9 mouse cellular contexts compared by ENCODE assay signal in the genomic region with DNA sequence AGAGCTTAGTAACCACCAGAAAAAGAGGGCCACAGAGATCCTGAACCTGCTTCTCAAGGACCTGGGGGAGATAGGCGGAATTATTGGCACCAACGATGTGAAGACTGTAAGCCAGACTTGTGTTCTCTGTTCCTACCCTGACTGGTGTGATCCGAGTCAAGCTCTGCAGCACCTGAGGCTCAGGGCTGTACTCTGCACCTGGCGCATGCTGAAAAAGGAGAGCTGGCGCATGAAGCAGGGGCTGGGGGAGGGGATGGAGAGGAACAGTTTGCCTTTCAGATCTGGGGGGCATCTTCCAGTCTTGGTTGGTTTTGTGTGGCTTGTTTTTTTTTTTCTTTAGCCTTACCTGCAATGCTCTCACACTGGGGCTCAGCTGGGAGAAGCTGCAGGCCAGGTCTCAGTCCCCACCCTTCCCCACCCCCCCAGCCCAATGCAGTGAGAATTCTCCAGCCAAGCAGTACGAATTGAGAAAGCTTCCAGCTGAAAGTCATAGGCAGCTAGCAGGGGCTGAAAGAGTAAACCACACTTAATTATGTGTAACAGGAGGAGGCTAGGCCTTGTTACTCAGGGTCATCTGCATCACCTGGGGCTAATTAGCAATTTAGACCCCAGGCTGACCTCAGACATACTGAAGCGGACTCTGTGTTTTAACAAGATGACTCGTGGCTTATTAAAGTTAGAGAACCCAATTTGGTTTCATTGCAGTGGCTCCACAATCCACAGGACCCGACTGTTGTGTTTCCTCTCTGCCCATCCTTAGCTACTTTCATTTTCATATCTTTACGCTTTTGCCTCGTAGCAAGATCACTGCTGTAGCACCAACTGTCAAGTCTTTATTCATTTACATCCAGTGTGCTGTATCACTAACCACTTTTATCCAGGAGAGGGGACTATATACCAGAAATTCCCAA. TPM values are rescaled to one million over a fixed set of nuclear protein-coding genes. Genes with fewer than 3 reads are reported as not detected.
A peak's percentile ranks its signal among the peaks of the same experiment; 100 is the strongest.
DNase-seq lines count a peak whose midpoint lies in the region; ATAC-seq and TF ChIP-seq lines count a peak whose summit lies in the region.
"Had no signal": no experiment of that assay in that cellular context is flagged by ENCODE, and none has a peak within 500 bp of the region (broad histone marks: within the 10 kb centered on the region; RNA-seq: fewer than 3 reads in every experiment).

No protein-coding gene starts in this region.

- TF ChIP-seq POLR2A in thymus, adult 2 months (IDR thresholded peaks at IDR 0.05; ENCODE audit: control insufficient read depth, extremely low read depth, insufficient read depth, low read length, poor library complexity): no peak
- TF ChIP-seq POLR2A in heart, adult 2 months (IDR thresholded peaks at IDR 0.05; ENCODE audit: insufficient read depth, low read depth, low read length): no peak

- H3K4me2 ChIP-seq in heart, embryonic 12.5 days: no peak overlapping the region
- peak overlapping the region; percentile 41 for H3K4me2 ChIP-seq in limb, embryonic 15.5 days

- intact Hi-C loops in heart, adult 2 months (cut with DNase I): loop anchor here (5.0 kb wide), 1 partner anchor 826 kb away; no protein-coding TSS in a partner anchor

- H3K4me1 ChIP-seq in heart, embryonic 12.5 days (replicated peaks): peaks cover 20% of the 10 kb centered on the region
- H3K4me1 ChIP-seq in thymus, adult 2 months (replicated peaks; ENCODE audit: control insufficient read depth, insufficient read depth, low read length): peaks cover 36% of the 10 kb centered on the region
- peaks cover 16% of the 10 kb centered on the region for H3K4me1 ChIP-seq in limb, embryonic 15.5 days
- H3K4me1 ChIP-seq in heart, adult 2 months (ENCODE audit: control insufficient read depth, insufficient read depth, low read length): no peaks in the 10 kb centered on the region; the same call in 1 of the 2 replicates

- H3K79me2 ChIP-seq in heart, adult 2 months (replicated peaks; ENCODE audit: control insufficient read depth, insufficient read depth, low read length): no peaks in the 10 kb centered on the region

- no peaks in the 10 kb centered on the region for H3K9me3 ChIP-seq in heart, embryonic 12.5 days (replicated peaks)
- no peaks in the 10 kb centered on the region for H3K9me3 ChIP-seq in limb, embryonic 15.5 days

- no peak overlapping the region for H3K27ac ChIP-seq in heart, embryonic 12.5 days (ENCODE audit: poor library complexity, severe bottlenecking)
- H3K27ac ChIP-seq in thymus, adult 2 months (ENCODE audit: control insufficient read depth, insufficient read depth, low read length): peak overlapping the region; percentile 79
- H3K27ac ChIP-seq in limb, embryonic 15.5 days: peak overlapping the region; percentile 18; the same call in 1 of the 2 replicates
- no peak overlapping the region for H3K27ac ChIP-seq in heart, adult 2 months

- no peak for TF ChIP-seq EP300 in heart, adult 2 months (IDR thresholded peaks at IDR 0.05; ENCODE audit: insufficient read depth, low read depth, low read length)

- no peak for ATAC-seq in heart, embryonic 12.5 days (ENCODE audit: insufficient number of reproducible peaks, low FRiP score)
- no peak for ATAC-seq in limb, embryonic 15.5 days (ENCODE audit: insufficient number of reproducible peaks, low FRiP score, low TSS enrichment, low read depth)

- H3K4me3 ChIP-seq in heart, embryonic 12.5 days: no peak overlapping the region
- H3K4me3 ChIP-seq in thymus, adult 2 months (ENCODE audit: control insufficient read depth, insufficient read depth, low read length): peak overlapping the region; percentile 24
- H3K4me3 ChIP-seq in limb, embryonic 15.5 days: peak overlapping the region; percentile 29; the same call in 1 of the 2 replicates
- H3K4me3 ChIP-seq in heart, adult 2 months: no peak overlapping the region

- DNase-seq in heart, adult 18-20 months: no peak
- DNase-seq in thymus, adult 2 months: peak; percentile 35
- no peak for DNase-seq in thymus, adult 18-20 months
- DNase-seq in adrenal gland, postnatal 4 days (ENCODE audit: low spot score in 2 of 2): no peak
- DNase-seq in left cerebral cortex, adult 9 months (ENCODE audit: low spot score in 2 of 2): no peak
- DNase-seq in heart, adult 2 months: no peak
- DNase-seq: heart, adult 11 months had no signal

- no peaks in the 10 kb centered on the region for H3K27me3 ChIP-seq in heart, embryonic 12.5 days (replicated peaks)
- no peaks in the 10 kb centered on the region for H3K27me3 ChIP-seq in thymus, adult 2 months (ENCODE audit: control insufficient read depth, insufficient read depth, low read length)
- no peaks in the 10 kb centered on the region for H3K27me3 ChIP-seq in limb, embryonic 15.5 days
- no peaks in the 10 kb centered on the region for H3K27me3 ChIP-seq in heart, adult 2 months (ENCODE audit: control insufficient read depth, insufficient read depth, low read length)

- H3K9ac ChIP-seq in heart, embryonic 12.5 days: 0 out of 2 replicates have a peak overlapping the region, but pooled peaks have one; percentile 15
- no peak overlapping the region for H3K9ac ChIP-seq in limb, embryonic 15.5 days
- no peak overlapping the region for H3K9ac ChIP-seq in heart, adult 2 months (ENCODE audit: low read depth, low read length)

- WGBS in heart, embryonic 12.5 days: 69% methylated on average over 11 of the region's 11 CpGs
- WGBS in thymus, adult 2 months: 21% methylated on average over 11 of the region's 11 CpGs
- WGBS in limb, embryonic 15.5 days: 24% methylated on average over 11 of the region's 11 CpGs
- WGBS in heart, adult 2 months: 70% methylated on average over 11 of the region's 11 CpGs

- H3K36me3 ChIP-seq in heart, embryonic 12.5 days: no peaks in the 10 kb centered on the region
- H3K36me3 ChIP-seq in thymus, adult 2 months (ENCODE audit: control insufficient read depth, insufficient read depth, low read length): no peaks in the 10 kb centered on the region
- no peaks in the 10 kb centered on the region for H3K36me3 ChIP-seq in limb, embryonic 15.5 days
- no peaks in the 10 kb centered on the region for H3K36me3 ChIP-seq in heart, adult 2 months (ENCODE audit: control insufficient read depth, insufficient read depth, low read length)

- TF ChIP-seq CTCF in thymus, adult 2 months (IDR thresholded peaks at IDR 0.05; ENCODE audit: borderline replicate concordance, control insufficient read depth, extremely low read depth, insufficient read depth, low read length, poor library complexity): no peak
- no peak for TF ChIP-seq CTCF in heart, adult 2 months (IDR thresholded peaks at IDR 0.05)

RNA-seq across cellular contexts. Expression of a gene that starts 54.5 kb away (rescaled TPM):
- 2.6 and 3.8 TPM in 2 replicates for polyA plus RNA-seq in heart, embryonic 12.5 days (2016; fragmentation: Nextera tagmentation; extraction: Ambion mirVana)
- total RNA-seq in heart, adult 18-20 months (2021): under 1 TPM; 0.15 to 0.21 TPM
- 5.8 and 6.0 TPM in 2 replicates for polyA plus RNA-seq in thymus, adult 2 months (2012; rRNA removed)
- 15.8 and 18.7 TPM in 2 replicates for polyA plus RNA-seq in limb, embryonic 15.5 days (2015; fragmentation: Nextera tagmentation; extraction: Ambion mirVana)
- total RNA-seq in adrenal gland, postnatal 4 days (2021): 1 to 10 TPM in 1 of 2 experiments, under 1 TPM in 1; 0.23 to 1.6 TPM
- under 1 TPM in 1 of 2 experiments, not detected in 1; 0.10 TPM for total RNA-seq in heart, adult 2 months (2021)
- polyA plus RNA-seq in heart, adult 2 months (2012; rRNA removed): 0.25 TPM in 1 of 2 replicates, not detected in the other

Comparison
In these comparisons a context has a peak if more than half of its experiments do, and no peak if none do; other contexts are left out.
1. H3K27ac ChIP-seq: peak in thymus, adult 2 months (single experiment) and limb, embryonic 15.5 days (single experiment); none in heart, embryonic 12.5 days (single experiment) and heart, adult 2 months (single experiment).
2. H3K4me3 ChIP-seq: peak in thymus, adult 2 months (single experiment) and limb, embryonic 15.5 days (single experiment); none in heart, embryonic 12.5 days (single experiment) and heart, adult 2 months (single experiment).